Mouse (Mus musculus) ES-E14 (cell line): Measurements from ENCODE around the gene Ctnnd1. TPM values are rescaled to one million over a fixed set of nuclear protein-coding genes. Genes with fewer than 3 reads are reported as not detected.
A peak's percentile ranks its signal among the peaks of the same experiment; 100 is the strongest.

Experiments used
- DNase-seq: peaks from one replicate; pipeline ENCODE4 v3.0.0-alpha.2; 2013; ENCODE audit warnings: low read depth, low spot score
- H3K27ac ChIP-seq: 2 replicates; pipeline ENCODE4 v1.5.1; 2012; ENCODE audit warnings: low read depth, mild to moderate bottlenecking, low read length, moderate library complexity, mixed read lengths; ENCODE audit not compliant: poor library complexity, insufficient read depth, severe bottlenecking
- H3K36me3 ChIP-seq: 2 replicates; pipeline ENCODE4 v1.6.1; 2012; ENCODE audit warnings: mild to moderate bottlenecking, low read length, moderate library complexity, mixed read lengths; ENCODE audit not compliant: control insufficient read depth, poor library complexity, insufficient read depth, severe bottlenecking
- H3K4me1 ChIP-seq, 2 experiments: fragments of 150-350 bp in 1 of 2; sonication (generic) in 1 of 2; 2 replicates each; pipeline ENCODE4 v1.6.1; 2012; ENCODE audit warnings: low read length in 2 of 2, mild to moderate bottlenecking in 1 of 2, mixed read lengths in 1 of 2; ENCODE audit not compliant: control insufficient read depth in 2 of 2, insufficient read depth in 2 of 2, poor library complexity in 1 of 2
- H3K4me3 ChIP-seq, 2 experiments: fragments of 150-350 bp in 1 of 2; sonication (generic) in 1 of 2; 2 replicates each; pipeline ENCODE4 v1.5.1; 2012; ENCODE audit warnings: low read length in 2 of 2, low read depth in 1 of 2, mild to moderate bottlenecking in 1 of 2, mixed read lengths in 1 of 2; ENCODE audit not compliant: insufficient read depth in 1 of 2, poor library complexity in 1 of 2, severe bottlenecking in 1 of 2
- H3K9ac ChIP-seq: 2 replicates; pipeline ENCODE4 v1.6.1; 2012; ENCODE audit warnings: low read depth, mild to moderate bottlenecking, low read length, mixed read lengths; ENCODE audit not compliant: poor library complexity, insufficient read depth, severe bottlenecking
- H3K9me3 ChIP-seq: fragments of 150-350 bp; sonication (generic); 2 replicates; pipeline ENCODE4 v1.6.1; 2012; ENCODE audit warnings: low read depth, mild to moderate bottlenecking, low read length; ENCODE audit not compliant: control insufficient read depth, insufficient read depth
- CHD2 ChIP-seq: IDR thresholded peaks from 2 replicates; pipeline ENCODE4 v1.6.1; 2014; ENCODE audit warnings: mild to moderate bottlenecking, low read depth, low read length, inconsistent platforms
- HCFC1 ChIP-seq: IDR thresholded peaks from 2 replicates; pipeline ENCODE4 v1.6.1; 2012; ENCODE audit warnings: low read length, inconsistent platforms, borderline replicate concordance; ENCODE audit not compliant: insufficient read depth
- MAFK ChIP-seq: IDR thresholded peaks from 2 replicates; pipeline ENCODE4 v1.6.1; 2014; ENCODE audit warnings: mild to moderate bottlenecking, low read depth, low read length, inconsistent platforms; ENCODE audit not compliant: insufficient read depth
- ZC3H11A ChIP-seq: IDR thresholded peaks from 2 replicates; pipeline ENCODE4 v1.6.1; 2012; ENCODE audit warnings: low read depth, mild to moderate bottlenecking, inconsistent platforms, low read length, borderline replicate concordance
- ZNF384 ChIP-seq: IDR thresholded peaks from 2 replicates; pipeline ENCODE4 v1.6.1; 2012; ENCODE audit warnings: low read depth, low read length, inconsistent platforms
- in situ Hi-C, 2 experiments: fragments of 600-800 bp; cut with MboI; formaldehyde crosslinking; loops; one replicate each; pipeline ENCODE4 v1.15.1; 2025; ENCODE audit warnings: low sequenced_read_pairs in 2 of 2, inconsistent platforms in 1 of 2; ENCODE audit not compliant: unreplicated experiment in 2 of 2
- total RNA-seq: library from RNA; depleted of rRNA; stranded (reverse); fragments of 300-350 nt; gene quantifications from 2 replicates; pipeline ENCODE4 v1.2.3, GENCODE M21; 2012

Gene Ctnnd1
- total RNA-seq, 1 experiment = 51.5 TPM

GRCm38 (mm10) chr2:84660253-84660652 lies 9.7 kb upstream of the Ctnnd1 start:
- Histone ChIP-seq H3K9me3 (no peaks in the 10 kb centered on the region), H3K36me3 (no peaks in the 10 kb centered on the region), H3K4me3 (no peak overlapping the region), H3K27ac (no peak overlapping the region), H3K9ac (no peak overlapping the region), H3K4me1 (no peaks in the 10 kb centered on the region)
- DNase-seq = no peak
- TF ChIP-seq ZC3H11A (no peak), HCFC1 (no peak), ZNF384 (no peak), CHD2 (no peak), MAFK (no peak)
- in situ Hi-C loops = loop anchor here in 1 of 2 experiments (10.0 kb wide), 1 partner anchor 195 kb away; no protein-coding TSS in a partner anchor

- Histone ChIP-seq H3K36me3 (no peaks in the 10 kb centered on the region), H3K27ac (no peak within 1 kb of the TSS), H3K9ac (no peak within 1 kb of the TSS), H3K4me3 (peak within 1 kb of the TSS; percentile 0 to 18; a peak in 2 of 4 replicates), H3K9me3 (no peaks in the 10 kb centered on the region), H3K4me1 (no peaks in the 10 kb centered on the region)
- in situ Hi-C loops = no loop called here
- no peak for DNase-seq
- TF ChIP-seq ZC3H11A (no peak), ZNF384 (peak; percentile 84), MAFK (no peak)
These were observed 8.2 kb upstream of the Ctnnd1 start, which contains the start of gene Btbd18 for GRCm38 (mm10) chr2:84658806-84659205. Gene Btbd18 (plus strand): TSS chr2:84659079.

GRCm38 (mm10) chr2:84655864-84656263 lies 5.3 kb upstream of the Ctnnd1 start:
- Histone ChIP-seq H3K27ac (no peak overlapping the region), H3K4me1 (no peaks in the 10 kb centered on the region), H3K9me3 (no peaks in the 10 kb centered on the region), H3K36me3 (no peaks in the 10 kb centered on the region), H3K4me3 (no peak overlapping the region), H3K9ac (no peak overlapping the region)
- in situ Hi-C loops = no loop called here
- TF ChIP-seq CHD2 = no peak
- TF ChIP-seq HCFC1 = no peak
- TF ChIP-seq ZNF384 = no peak
- no peak for TF ChIP-seq MAFK
- no peak for TF ChIP-seq ZC3H11A
- DNase-seq = no peak

- in situ Hi-C loops = no loop called here
- peaks cover 0 to 2% of the 10 kb centered on the region in 2 experiments; a peak in 1 of 4 replicates for H3K4me1 ChIP-seq
- no peaks in the 10 kb centered on the region for H3K9me3 ChIP-seq
- H3K9ac ChIP-seq = no peak overlapping the region
- no peak overlapping the region for H3K4me3 ChIP-seq
- no peak overlapping the region for H3K27ac ChIP-seq
- TF ChIP-seq ZC3H11A (no peak), HCFC1 (no peak), MAFK (no peak), CHD2 (no peak), ZNF384 (no peak)
- H3K36me3 ChIP-seq = no peaks in the 10 kb centered on the region
- no peak for DNase-seq
These were observed 2.8 kb upstream of the Ctnnd1 start for GRCm38 (mm10) chr2:84653354-84653753.

- Histone ChIP-seq H3K9ac (peak overlapping the region; percentile 79), H3K9me3 (no peaks in the 10 kb centered on the region), H3K36me3 (0 out of 2 replicates have a peak, but pooled peaks cover 2% of the 10 kb centered on the region), H3K4me3 (peak overlapping the region; percentile 82 to 89), H3K27ac (peak overlapping the region; percentile 8; the same call in 1 of the 2 replicates), H3K4me1 (peaks cover 2 to 4% of the 10 kb centered on the region in 2 experiments; a peak in 3 of 4 replicates)
- in situ Hi-C loops = no loop called here
- no peak for DNase-seq
- TF ChIP-seq CHD2 (no peak), ZNF384 (no peak), MAFK (no peak), HCFC1 (no peak), ZC3H11A (no peak)
These were observed 891 bp downstream of the Ctnnd1 start for GRCm38 (mm10) chr2:84649674-84650073.
